Mouse (Mus musculus) right cerebral cortex, adult 2 months (tissue): ENCODE measurements around the gene Spire2.
A peak's percentile ranks its signal among the peaks of the same experiment; 100 is the strongest.
"Not testable (repeated sequence)": the region's sequence is repeated elsewhere in the genome, so short reads cannot be mapped to it uniquely, and the experiment has no call there.

ENCODE experiments used
- DNase-seq, 2 experiments: peaks; one replicate each; pipeline ENCODE4 v3.0.0; 2021 to 2022; ENCODE audit warnings: low spot score in 2 of 2

Gene Spire2

GRCm38 (mm10) chr8:123332262-123333090 is at the start of gene Spire2:
Gene Spire2 (plus strand): TSS chr8:123332713.
- DNase-seq = peak; percentile 53

- DNase-seq = not testable (repeated sequence)
Measured at GRCm38 (mm10) chr8:123282994-123283393, 49.5 kb upstream of the Spire2 start.

- DNase-seq = no peak
Measured at GRCm38 (mm10) chr8:123283991-123284390, 48.5 kb upstream of the Spire2 start.

- DNase-seq = no peak
Measured at GRCm38 (mm10) chr8:123284493-123284892, 48.0 kb upstream of the Spire2 start.

GRCm38 (mm10) chr8:123287362-123287761 is 45.2 kb upstream of the Spire2 start:
- no peak for DNase-seq

- DNase-seq = peak; percentile 23 to 35
Measured at GRCm38 (mm10) chr8:123290166-123290565, 42.3 kb upstream of the Spire2 start.

- DNase-seq = no peak
Measured at GRCm38 (mm10) chr8:123290679-123291078, 41.8 kb upstream of the Spire2 start.

- no peak for DNase-seq
Measured at GRCm38 (mm10) chr8:123291716-123292115, 40.8 kb upstream of the Spire2 start.

GRCm38 (mm10) chr8:123292281-123292680 is 40.2 kb upstream of the Spire2 start:
- no peak for DNase-seq

- DNase-seq = no peak
Measured at GRCm38 (mm10) chr8:123292785-123293184, 39.7 kb upstream of the Spire2 start.

- no peak for DNase-seq
Measured at GRCm38 (mm10) chr8:123298301-123298700, 34.2 kb upstream of the Spire2 start.

- no peak for DNase-seq
Measured at GRCm38 (mm10) chr8:123308738-123309137, 23.8 kb upstream of the Spire2 start.

- no peak for DNase-seq
Measured at GRCm38 (mm10) chr8:123317781-123318466, 14.6 kb upstream of the Spire2 start.

- peak; percentile 89 to 90 for DNase-seq
Measured at GRCm38 (mm10) chr8:123318467-123318911, 14.0 kb upstream of the Spire2 start, which contains the start of gene Fanca. Gene Fanca (minus strand): TSS chr8:123318576.

GRCm38 (mm10) chr8:123319522-123320164 is 12.9 kb upstream of the Spire2 start:
- peak; percentile 35 to 54 for DNase-seq

GRCm38 (mm10) chr8:123328552-123328951 is 4.0 kb upstream of the Spire2 start:
- no peak for DNase-seq

GRCm38 (mm10) chr8:123329350-123329749 is 3.2 kb upstream of the Spire2 start:
- DNase-seq = no peak

GRCm38 (mm10) chr8:123329961-123330360 is 2.6 kb upstream of the Spire2 start:
- no peak for DNase-seq

- DNase-seq = no peak
Measured at GRCm38 (mm10) chr8:123330701-123331100, 1.8 kb upstream of the Spire2 start.

- peak in 1 of 2 experiments; percentile 33 for DNase-seq
Measured at GRCm38 (mm10) chr8:123331301-123331700, 1.2 kb upstream of the Spire2 start.

GRCm38 (mm10) chr8:123331810-123332209 is 703 bp upstream of the Spire2 start:
- DNase-seq = no peak

- peak in 1 of 2 experiments; percentile 20 for DNase-seq
Measured at GRCm38 (mm10) chr8:123333091-123333587, 626 bp downstream of the Spire2 start.
